Mouse (Mus musculus): ENCODE measurements at regions not wholly inside any gene's neighbourhood (a gene's known extent, or its start where the extent isn't known, plus 50 kb on each side); places are given as distances from the start of the nearest gene placed in this dataset.
A peak's percentile ranks its signal among the peaks of the same experiment; 100 is the strongest.

DNA sequence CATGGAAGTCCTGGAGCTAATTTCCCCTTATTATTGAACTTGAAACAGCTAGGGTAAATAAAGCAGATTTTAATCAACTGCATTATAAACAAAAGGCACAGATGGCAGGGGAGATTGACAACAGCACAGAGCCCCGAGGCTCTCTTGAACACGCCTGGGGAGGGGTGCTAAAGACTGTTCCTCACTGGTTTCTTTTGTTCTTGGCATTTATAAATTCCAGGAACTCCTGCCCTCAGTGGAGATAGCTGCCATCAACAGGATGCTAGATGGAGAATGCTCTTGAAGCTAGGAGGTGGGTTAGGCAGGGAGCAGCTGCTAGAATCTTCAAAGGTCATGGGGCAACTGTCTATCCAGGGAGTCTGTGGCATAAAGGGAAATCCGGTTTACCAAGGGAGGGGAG is 102.2 kb upstream of the Kit start:
- no peak for DNase-seq

GRCm38 (mm10) chr5:75475414-75475813 is 99.3 kb upstream of the Kit start:
- DNase-seq: no peak

DNA sequence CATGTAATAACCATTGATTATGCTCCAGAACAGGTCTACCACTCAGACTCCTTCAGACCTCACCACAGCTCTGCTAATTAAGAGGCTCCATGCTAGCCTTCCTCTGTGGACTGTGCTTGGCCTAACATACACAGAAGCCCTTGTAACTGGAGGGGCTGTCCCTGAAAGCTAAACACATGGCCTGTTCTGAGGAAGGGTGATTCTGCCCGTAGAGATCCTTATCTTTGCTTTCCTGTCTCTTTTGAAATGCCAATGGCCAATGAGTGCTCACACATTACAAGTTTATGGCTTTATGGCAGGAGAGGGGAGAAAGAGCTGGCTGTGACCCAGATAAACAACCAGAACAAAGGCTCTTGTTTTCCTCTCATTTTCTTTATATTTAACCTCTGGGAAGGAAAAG is 96.2 kb upstream of the Kit start:
- no peak for DNase-seq

GRCm38 (mm10) chr5:75479149-75479548 is 95.6 kb upstream of the Kit start:
- no peak for DNase-seq

GRCm38 (mm10) chr5:75481595-75481994 is 93.1 kb upstream of the Kit start:
- DNase-seq: no peak

DNA sequence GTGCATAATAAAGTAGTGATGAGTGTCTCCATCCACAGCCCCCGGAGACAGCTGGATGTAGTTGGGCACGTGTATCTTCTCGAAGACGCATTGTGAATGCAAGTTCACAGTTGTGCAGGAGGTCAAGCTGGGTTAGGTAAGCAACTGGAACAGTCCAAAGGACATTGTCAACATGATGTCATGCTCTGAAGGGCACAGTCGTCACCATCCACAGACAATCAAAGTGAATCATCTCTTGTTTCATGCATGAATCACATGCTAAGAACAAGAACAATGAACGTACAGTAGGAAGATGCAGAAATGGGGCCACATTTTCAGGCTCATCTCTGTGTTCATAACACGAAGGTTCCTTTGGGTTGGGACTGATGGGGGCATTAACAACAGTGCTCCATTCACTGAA is 90.4 kb upstream of the Kit start:
- peak; percentile 24 for DNase-seq

DNA sequence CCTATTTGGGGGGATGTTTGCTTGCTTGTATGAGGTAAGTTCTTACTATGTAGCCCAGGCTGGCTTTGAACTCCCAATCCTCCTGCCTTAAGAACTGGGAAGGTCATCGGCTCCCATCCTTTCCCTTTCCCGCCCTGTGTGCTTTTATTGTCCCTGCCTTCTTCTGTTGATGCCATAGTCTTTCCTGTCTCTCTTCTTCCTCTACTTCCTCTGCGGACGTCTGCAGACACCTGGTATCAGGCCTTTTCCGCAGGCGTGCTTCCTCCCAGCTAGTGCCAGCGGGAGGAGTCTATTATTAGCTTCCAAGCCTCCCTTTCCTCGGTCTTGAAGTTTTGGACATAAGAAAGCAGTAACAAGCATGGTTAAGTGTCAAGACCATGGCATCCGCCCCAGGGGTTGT is 83.9 kb upstream of the Kit start:
- DNase-seq: no peak

DNA sequence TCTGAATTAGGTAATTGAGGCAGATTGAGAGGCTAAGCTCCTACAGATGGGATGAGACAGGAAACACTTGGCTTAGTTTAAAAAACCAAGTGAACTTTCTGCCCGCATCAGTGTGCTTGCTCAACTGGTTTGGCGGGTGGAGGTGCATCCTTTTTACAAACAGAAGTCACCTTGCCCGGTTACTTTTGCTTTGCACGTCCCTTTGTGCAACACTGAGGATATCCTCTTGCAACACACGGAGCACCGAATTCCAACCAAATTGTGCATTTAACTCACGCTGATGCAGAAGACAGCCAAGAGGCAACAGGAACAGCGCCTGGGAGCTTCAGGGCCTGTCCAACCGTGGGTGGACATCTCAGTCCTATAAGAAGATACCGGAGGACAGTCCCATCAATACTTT is 80.6 kb upstream of the Kit start:
- no peak for DNase-seq

DNA sequence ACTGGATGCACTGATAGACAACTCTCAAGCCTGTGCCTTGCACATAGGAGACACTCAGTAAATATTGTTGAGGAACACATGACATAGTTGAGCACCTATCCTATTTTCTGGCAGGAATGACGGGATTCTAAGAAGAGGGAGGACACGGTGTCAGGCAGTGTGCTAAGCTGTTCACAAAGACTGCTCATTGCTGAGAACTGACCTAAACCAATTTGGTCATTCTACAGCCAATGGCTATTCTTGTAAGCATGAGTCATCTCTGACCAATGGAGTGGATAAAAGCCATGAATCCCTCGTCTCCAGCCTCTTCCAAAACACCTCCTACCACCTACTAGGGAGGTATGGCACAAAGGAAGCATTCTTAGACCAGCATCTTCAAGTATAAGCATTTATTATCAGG is 75.7 kb upstream of the Kit start:
- DNase-seq: no peak

DNA sequence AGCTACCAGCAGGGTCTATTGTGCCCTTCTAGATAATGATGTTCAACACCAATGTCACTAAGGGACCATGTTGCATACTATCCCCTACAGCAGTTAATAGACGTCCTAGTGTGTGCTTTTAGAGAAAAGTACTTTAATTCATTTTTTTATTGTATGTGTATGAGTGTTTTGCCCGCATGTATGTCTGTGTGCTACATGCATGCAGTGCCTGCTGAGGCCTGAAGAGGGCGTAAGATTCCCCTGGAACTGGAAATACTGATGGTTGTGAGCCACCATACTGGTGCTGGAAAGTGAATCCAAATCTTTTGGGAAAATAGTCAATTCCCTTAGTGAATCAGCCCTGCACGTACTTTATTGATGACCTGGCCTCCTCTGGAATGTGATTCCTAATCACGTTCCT is 75.0 kb upstream of the Kit start:
- DNase-seq: no peak

- DNase-seq: no peak
Measured at GRCm38 (mm10) chr5:75500654-75501416, 73.9 kb upstream of the Kit start.

DNA sequence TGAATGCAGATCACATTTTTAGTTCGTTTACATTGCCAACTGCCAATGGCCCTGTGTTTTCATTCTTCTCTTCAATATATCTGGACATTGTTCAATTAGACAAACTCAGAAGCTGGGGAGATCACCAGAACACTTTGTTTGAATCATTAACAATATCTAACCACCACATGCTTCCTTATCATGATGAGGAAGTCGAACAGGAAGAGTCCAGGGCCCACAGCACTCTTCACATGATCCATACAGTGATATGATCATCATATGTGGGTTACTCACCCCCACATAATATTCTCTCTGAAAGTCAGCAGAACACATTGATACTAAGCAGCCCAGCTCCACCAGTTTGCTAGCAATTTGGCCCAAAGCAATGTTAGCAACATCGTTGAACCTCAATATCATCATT is 71.0 kb upstream of the Kit start:
- DNase-seq: no peak

DNA sequence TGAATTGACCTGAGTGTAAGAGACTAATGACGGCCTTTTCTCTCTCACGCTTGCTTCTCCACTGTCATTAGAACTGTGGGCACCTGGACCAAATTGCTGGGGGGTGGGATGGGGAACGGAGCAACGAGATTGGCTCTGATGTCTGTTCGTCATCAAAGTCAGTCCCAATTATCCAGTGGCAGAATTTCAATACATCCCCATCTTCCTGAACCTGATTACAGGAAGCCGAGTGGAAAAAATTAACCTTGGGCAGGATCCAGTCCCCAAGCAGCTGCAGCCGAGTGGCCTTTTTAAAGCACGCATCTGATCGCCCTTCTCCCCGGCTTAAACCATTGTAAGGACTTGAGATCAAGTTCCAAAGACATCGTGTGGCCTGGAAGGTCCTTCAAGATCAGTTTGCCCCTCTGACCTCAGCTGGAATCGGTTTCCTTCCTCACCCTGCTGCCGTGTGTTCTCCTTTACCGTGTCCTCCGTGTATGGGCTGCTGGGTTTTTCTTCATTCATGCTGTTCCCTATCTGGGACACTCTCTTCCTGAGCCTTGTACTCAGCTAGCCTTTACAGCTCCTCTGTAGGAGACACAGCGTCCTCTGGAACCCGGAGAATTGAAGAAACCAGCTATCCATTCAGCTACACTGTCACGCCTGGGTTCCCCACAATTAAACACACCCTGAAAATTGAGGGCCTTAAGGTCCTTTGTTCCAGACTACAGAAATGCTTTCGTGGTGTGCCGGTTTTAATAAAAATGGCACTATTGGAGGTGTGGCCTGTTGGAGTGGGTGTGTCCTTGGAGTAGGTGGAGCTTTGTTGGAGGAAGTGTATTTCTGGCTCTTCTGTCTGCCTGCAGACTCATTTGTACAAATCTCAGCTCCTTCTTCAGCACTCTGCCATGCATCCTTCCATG is 61.9 kb upstream of the Kit start:
- DNase-seq: peak; percentile 9

DNA sequence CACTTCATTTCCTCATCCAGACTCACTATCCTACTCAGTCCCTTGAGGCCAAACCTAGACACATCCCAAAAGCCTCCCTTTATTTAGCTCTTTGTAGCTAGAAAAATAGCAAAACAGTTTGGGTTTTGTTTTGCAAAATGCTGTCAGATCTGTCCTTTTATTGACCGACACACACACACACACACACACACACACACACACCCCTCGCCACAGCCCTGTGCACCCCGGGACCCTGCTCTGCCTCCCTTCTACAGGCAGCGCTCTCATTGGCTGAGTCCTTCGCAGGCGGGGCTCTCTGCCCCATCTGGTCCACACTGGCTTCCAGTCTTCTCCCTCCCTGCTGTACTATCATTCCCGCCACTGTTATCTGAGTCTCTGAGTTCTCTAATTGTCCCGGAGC is 56.5 kb upstream of the Kit start:
- no peak for DNase-seq

DNA sequence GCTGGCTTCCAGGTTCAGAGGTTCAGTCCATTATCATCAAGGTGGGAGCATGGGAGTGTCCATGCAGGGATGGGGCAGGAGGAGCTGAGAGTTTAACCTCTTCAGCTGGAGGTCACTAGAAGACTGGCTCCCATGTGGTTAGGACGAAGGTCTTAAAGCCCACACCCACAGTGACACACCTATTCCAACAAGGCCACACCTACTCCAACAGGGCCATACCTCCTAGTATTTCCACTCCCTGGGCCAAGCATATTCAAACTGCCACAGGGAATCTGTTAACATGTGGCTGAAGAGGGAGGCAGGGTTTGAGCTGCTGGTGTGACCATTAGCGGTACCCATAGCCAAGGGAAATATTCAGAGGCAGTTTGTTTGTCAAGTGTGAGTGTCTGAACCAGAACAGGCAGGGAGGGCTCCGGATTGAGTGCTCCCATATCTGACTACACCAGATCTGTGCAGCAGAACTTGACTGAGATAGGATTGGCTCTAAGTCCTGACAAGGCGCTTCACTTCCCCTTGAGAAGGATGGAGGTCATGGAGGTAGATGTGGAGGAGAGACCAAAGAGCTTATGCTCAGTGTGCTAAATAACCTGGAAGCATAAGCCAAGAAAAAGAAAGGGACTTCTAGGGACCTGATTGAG is 51.6 kb upstream of the Kit start:
- no peak for DNase-seq
